Mouse (Mus musculus) ES-E14 (cell line): Measurements from ENCODE around the gene Stk35.

Experiments used
- HCFC1 ChIP-seq: IDR thresholded peaks from 2 replicates; pipeline ENCODE4 v1.6.1; 2012; ENCODE audit warnings: low read length, inconsistent platforms, borderline replicate concordance; ENCODE audit not compliant: insufficient read depth
- MAFK ChIP-seq: IDR thresholded peaks from 2 replicates; pipeline ENCODE4 v1.6.1; 2014; ENCODE audit warnings: mild to moderate bottlenecking, low read depth, low read length, inconsistent platforms; ENCODE audit not compliant: insufficient read depth

DNA sequence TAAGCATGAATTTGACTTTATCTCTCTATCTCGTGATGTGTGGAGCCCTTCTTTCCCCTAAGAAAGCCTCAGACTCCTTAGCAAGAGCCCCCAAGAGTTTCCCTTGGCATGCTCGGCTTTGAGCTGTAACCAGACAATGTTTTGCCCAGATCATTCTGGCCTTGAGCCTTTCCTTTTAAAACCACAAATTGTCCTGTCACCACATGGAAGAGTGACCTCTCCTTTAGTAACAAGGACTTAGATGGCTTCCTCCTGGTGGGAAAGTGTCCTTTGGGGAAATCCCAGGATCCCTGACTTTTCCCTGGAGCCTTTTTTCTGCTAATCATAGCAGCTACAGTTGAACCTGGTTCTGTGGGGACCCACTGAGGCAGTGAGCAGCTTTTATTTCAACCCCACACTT, 19.2 kb downstream of the Stk35 start:
- TF ChIP-seq HCFC1 (no peak), MAFK (no peak)
